Mouse (Mus musculus): ENCODE data around the gene Irf2.

Gene Irf2

GRCm38 (mm10) chr8:46759562-46759961 is 20.0 kb downstream of the Irf2 start:
- no peak for DNase-seq

- no peak for DNase-seq
These were observed 21.2 kb downstream of the Irf2 start for GRCm38 (mm10) chr8:46760701-46761100.

GRCm38 (mm10) chr8:46761454-46761853 is 21.9 kb downstream of the Irf2 start:
- DNase-seq: no peak

- peak; percentile 42 for DNase-seq
These were observed 30.1 kb downstream of the Irf2 start for GRCm38 (mm10) chr8:46769408-46770180.

GRCm38 (mm10) chr8:46770905-46771516 is 31.5 kb downstream of the Irf2 start:
- DNase-seq: peak; percentile 31

- no peak for DNase-seq
These were observed 33.3 kb downstream of the Irf2 start for GRCm38 (mm10) chr8:46772801-46773200.

GRCm38 (mm10) chr8:46777760-46778460 is 38.4 kb downstream of the Irf2 start:
- DNase-seq: no peak

- DNase-seq: no peak
These were observed 41.6 kb downstream of the Irf2 start for GRCm38 (mm10) chr8:46781067-46781657.

- DNase-seq: no peak
These were observed 42.7 kb downstream of the Irf2 start for GRCm38 (mm10) chr8:46782254-46782653.

- no peak for DNase-seq
These were observed 45.5 kb downstream of the Irf2 start for GRCm38 (mm10) chr8:46785070-46785469.

- no peak for DNase-seq
These were observed 46.4 kb downstream of the Irf2 start for GRCm38 (mm10) chr8:46785926-46786325.

- DNase-seq: no peak
These were observed 49.8 kb downstream of the Irf2 start for GRCm38 (mm10) chr8:46789091-46789881.

- DNase-seq: no peak
These were observed 52.3 kb downstream of the Irf2 start for GRCm38 (mm10) chr8:46791664-46792371.

- DNase-seq: no peak
These were observed 53.1 kb downstream of the Irf2 start for GRCm38 (mm10) chr8:46792653-46793052.

- DNase-seq: no peak
These were observed 53.7 kb downstream of the Irf2 start for GRCm38 (mm10) chr8:46793248-46793647.

- no peak for DNase-seq
These were observed 54.8 kb downstream of the Irf2 start for GRCm38 (mm10) chr8:46794317-46794716.

GRCm38 (mm10) chr8:46799212-46799611 is 59.7 kb downstream of the Irf2 start:
- no peak for DNase-seq

- DNase-seq: no peak
These were observed 60.2 kb downstream of the Irf2 start for GRCm38 (mm10) chr8:46799706-46800105.

GRCm38 (mm10) chr8:46801153-46801684 is 61.7 kb downstream of the Irf2 start:
- DNase-seq: no peak

- no peak for DNase-seq
These were observed 62.5 kb downstream of the Irf2 start for GRCm38 (mm10) chr8:46802009-46802408.

GRCm38 (mm10) chr8:46804721-46805120 is 65.2 kb downstream of the Irf2 start:
- no peak for DNase-seq
